Mouse (Mus musculus) T-cell, adult 66 days (primary cell): ENCODE measurements around the gene Ssr3. TPM values are rescaled to one million over a fixed set of nuclear protein-coding genes. Genes with fewer than 3 reads are reported as not detected.

Experiments
- total RNA-seq, 2 experiments: library from RNA; stranded (reverse); gene quantifications; 3 replicates in 1 of 2; 4 replicates in 1 of 2; pipeline ENCODE4 v1.2.4; 2023

Gene Ssr3
- total RNA-seq: 10 to 100 TPM; 85.6 to 86.1 TPM

DNA sequence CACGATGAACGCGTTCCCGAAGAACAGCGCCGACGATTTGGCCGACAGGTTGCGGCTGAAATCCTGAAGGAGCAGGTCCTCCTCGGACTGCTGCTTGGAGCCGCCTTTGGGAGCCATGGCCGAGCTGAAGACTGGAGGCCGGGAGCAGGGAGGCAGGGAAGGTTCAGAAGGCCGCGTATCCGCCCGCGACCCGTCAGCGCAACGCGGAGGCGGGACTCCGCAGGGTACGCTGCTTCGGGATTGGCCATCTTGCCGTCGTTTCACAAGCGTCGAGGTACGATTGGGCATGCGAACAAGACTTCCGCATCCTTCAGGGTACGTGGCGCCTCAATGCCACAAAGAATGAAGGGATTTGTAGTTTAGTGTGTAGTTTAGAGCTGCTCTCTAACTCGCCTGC lies at the start of gene Ssr3:
TSS of gene Ssr3 (minus strand) at position 203 of the 397 bp plus-strand sequence.

Other genes starting within 250 kb of the Ssr3 start
- 10 to 100 TPM; 30.2 to 34.8 TPM for gene Tiparp, start 135.8 kb upstream of the Ssr3 start, total RNA-seq